Comparison of ENCODE assay signal across 10 mouse cellular contexts in the genomic region with DNA sequence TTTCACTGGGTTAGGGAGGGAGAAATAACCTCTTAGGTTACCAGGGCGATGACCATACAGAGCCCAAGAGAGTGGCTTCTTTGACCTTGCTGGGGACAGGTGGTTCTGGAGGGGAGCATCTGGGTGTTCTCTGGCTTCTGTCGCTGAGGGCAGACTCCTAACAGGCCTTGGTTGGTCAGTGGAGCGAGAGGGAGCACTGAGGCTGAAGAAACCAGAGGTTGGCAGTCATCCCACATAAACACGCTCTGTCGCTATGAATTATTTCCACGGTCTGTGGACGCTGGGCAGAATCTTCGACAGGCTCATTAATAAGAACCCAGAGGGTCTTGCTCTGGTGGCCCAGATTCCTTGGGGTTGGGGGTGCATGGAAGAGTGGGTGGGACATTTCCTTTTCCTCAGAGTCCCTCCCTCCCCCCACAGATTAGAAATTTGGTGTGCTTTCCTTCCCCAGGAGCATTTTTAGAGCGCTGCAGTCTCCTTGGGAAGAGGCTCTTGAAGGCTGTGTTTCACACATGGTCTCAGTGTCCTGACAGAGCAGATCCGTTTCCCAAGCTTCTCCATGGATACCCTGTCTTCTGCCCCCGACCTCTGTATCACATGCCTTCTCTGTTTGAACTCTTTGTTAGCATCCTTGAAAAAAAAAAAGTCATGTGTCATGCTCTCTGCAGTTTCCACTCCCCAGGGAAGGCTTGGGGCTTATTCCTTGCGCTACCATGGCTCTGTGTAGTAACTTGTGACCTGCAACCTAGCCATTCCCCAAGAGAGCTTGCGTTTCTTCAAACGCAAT.
DNase-seq lines count a peak whose midpoint lies in the region; ATAC-seq lines count a peak whose summit lies in the region.
"Had no signal": no experiment of that assay in that cellular context is flagged by ENCODE, and none has a peak within 500 bp of the region (broad histone marks: within the 10 kb centered on the region; RNA-seq: fewer than 3 reads in every experiment).

No protein-coding gene starts in this region.

- WGBS in hindbrain, embryonic 12.5 days, result 51% methylated on average over 14 of the region's 14 CpGs
- 39% methylated on average over 14 of the region's 14 CpGs for WGBS in hindbrain, embryonic 14.5 days
- 46% methylated on average over 14 of the region's 14 CpGs for WGBS in hindbrain, embryonic 13.5 days

- no peaks in the 10 kb centered on the region for H3K27me3 ChIP-seq in hindbrain, embryonic 12.5 days
- no peaks in the 10 kb centered on the region for H3K27me3 ChIP-seq in hindbrain, embryonic 14.5 days (ENCODE audit: control insufficient read depth, insufficient read depth, low read length)
- H3K27me3 ChIP-seq in hindbrain, embryonic 13.5 days, result no peaks in the 10 kb centered on the region
- H3K27me3 ChIP-seq: neural tube, embryonic 13.5 days had no signal

- no peak overlapping the region for H3K4me3 ChIP-seq in hindbrain, embryonic 12.5 days
- H3K4me3 ChIP-seq in hindbrain, embryonic 14.5 days (replicated peaks; ENCODE audit: low read length), result no peak overlapping the region
- no peak overlapping the region for H3K4me3 ChIP-seq in hindbrain, embryonic 13.5 days
- H3K4me3 ChIP-seq: neural tube, embryonic 13.5 days had no signal

- H3K4me2 ChIP-seq in hindbrain, embryonic 12.5 days (replicated peaks), result no peak overlapping the region
- no peak overlapping the region for H3K4me2 ChIP-seq in hindbrain, embryonic 14.5 days (replicated peaks)
- H3K4me2 ChIP-seq in hindbrain, embryonic 13.5 days, result no peak overlapping the region
- H3K4me2 ChIP-seq: liver, embryonic 11.5 days; neural tube, embryonic 13.5 days had no signal

- intact Hi-C loops in gastrocnemius, postnatal 14 days (cut with DNase I; ENCODE audit: low total_unique reads), result loop anchor here (5.0 to 10.0 kb wide), 2 partner anchors 162 to 429 kb away; no protein-coding TSS in a partner anchor

- H3K9ac ChIP-seq in hindbrain, embryonic 12.5 days, result no peak overlapping the region
- no peak overlapping the region for H3K9ac ChIP-seq in hindbrain, embryonic 14.5 days
- H3K9ac ChIP-seq in hindbrain, embryonic 13.5 days, result no peak overlapping the region
- H3K9ac ChIP-seq: neural tube, embryonic 13.5 days had no signal

- H3K4me1 ChIP-seq in hindbrain, embryonic 12.5 days, result peaks cover 10% of the 10 kb centered on the region
- H3K4me1 ChIP-seq in hindbrain, embryonic 14.5 days (replicated peaks; ENCODE audit: control insufficient read depth, insufficient read depth, low read length), result peaks cover 11% of the 10 kb centered on the region; the same call in 1 of the 2 replicates
- H3K4me1 ChIP-seq in hindbrain, embryonic 13.5 days (replicated peaks), result peaks cover 14% of the 10 kb centered on the region

- ATAC-seq in hindbrain, embryonic 12.5 days (ENCODE audit: low FRiP score), result 0 out of 2 replicates have a peak, but pooled peaks have one; percentile 13
- ATAC-seq in hindbrain, embryonic 14.5 days (ENCODE audit: low FRiP score), result no peak
- ATAC-seq in hindbrain, embryonic 13.5 days (ENCODE audit: low FRiP score), result 0 out of 2 replicates have a peak, but pooled peaks have one; percentile 22

- DNase-seq in hindbrain, embryonic 14.5 days (ENCODE audit: low spot score), result no peak
- peak; percentile 54 for DNase-seq in cerebellum, adult 11-12 months
- DNase-seq in mesoderm, embryonic 11.5 days (ENCODE audit: low read depth, low spot score), result peak; percentile 34
- no peak for DNase-seq in thymus, postnatal 10 days (ENCODE audit: low spot score in 2 of 2)
- no peak for DNase-seq in gastrocnemius, postnatal 14 days
- DNase-seq in urinary bladder, postnatal 10 days (ENCODE audit: low spot score), result no peak

- no peak overlapping the region for H3K27ac ChIP-seq in hindbrain, embryonic 12.5 days
- H3K27ac ChIP-seq in hindbrain, embryonic 14.5 days, result no peak overlapping the region
- H3K27ac ChIP-seq in hindbrain, embryonic 13.5 days, result no peak overlapping the region; the same call in 1 of the 2 replicates
- H3K27ac ChIP-seq: neural tube, embryonic 13.5 days had no signal

- no peaks in the 10 kb centered on the region for H3K9me3 ChIP-seq in hindbrain, embryonic 12.5 days (replicated peaks)
- no peaks in the 10 kb centered on the region for H3K9me3 ChIP-seq in hindbrain, embryonic 14.5 days (ENCODE audit: control insufficient read depth, low read length)
- H3K9me3 ChIP-seq in hindbrain, embryonic 13.5 days, result no peaks in the 10 kb centered on the region
- H3K9me3 ChIP-seq: neural tube, embryonic 13.5 days had no signal

- H3K36me3 ChIP-seq in hindbrain, embryonic 12.5 days, result no peaks in the 10 kb centered on the region
- no peaks in the 10 kb centered on the region for H3K36me3 ChIP-seq in hindbrain, embryonic 14.5 days (replicated peaks; ENCODE audit: control insufficient read depth, insufficient read depth)
- no peaks in the 10 kb centered on the region for H3K36me3 ChIP-seq in hindbrain, embryonic 13.5 days
- H3K36me3 ChIP-seq: neural tube, embryonic 13.5 days had no signal

Comparison
In these comparisons a context has a peak if more than half of its experiments do, and no peak if none do; other contexts are left out.
1. DNase-seq: peak in cerebellum, adult 11-12 months (single experiment) and mesoderm, embryonic 11.5 days (single experiment); none in hindbrain, embryonic 14.5 days (single experiment), thymus, postnatal 10 days (0 of 2), gastrocnemius, postnatal 14 days (single experiment) and urinary bladder, postnatal 10 days (single experiment).